Mouse (Mus musculus) lung, adult 2 months (tissue): ENCODE data around the gene Atxn7. TPM values are rescaled to one million over a fixed set of nuclear protein-coding genes. Genes with fewer than 3 reads are reported as not detected.
"Not testable (repeated sequence)": the region's sequence is repeated elsewhere in the genome, so short reads cannot be mapped to it uniquely, and the experiment has no call there.

Source experiments
- DNase-seq: peaks from one replicate; pipeline ENCODE4 v3.0.0; 2022
- H3K4me1 ChIP-seq: fragments of 200-500 bp; 2 replicates; pipeline ENCODE4 v1.6.1; 2011; ENCODE audit warnings: low read length; ENCODE audit not compliant: control insufficient read depth, insufficient read depth
- H3K4me3 ChIP-seq: fragments of 200-500 bp; replicated peaks from 2 replicates; pipeline ENCODE3; 2011; ENCODE audit warnings: low read depth, mild to moderate bottlenecking, control low read depth, low read length; ENCODE audit errors: extremely low read depth
- CTCF ChIP-seq: fragments of 200-500 bp; IDR thresholded peaks from 2 replicates; pipeline ENCODE4 v1.5.1; 2011; ENCODE audit warnings: mild to moderate bottlenecking, low read length, control low read depth; ENCODE audit not compliant: insufficient read depth
- POLR2A ChIP-seq: fragments of 200-500 bp; IDR thresholded peaks from 2 replicates; pipeline ENCODE4 v1.6.1; 2011; ENCODE audit warnings: low read depth, mild to moderate bottlenecking, control low read depth, low read length, borderline replicate concordance; ENCODE audit errors: extremely low read depth
- WGBS: fragments of 180-500 bp; shearing (Covaris S2); methylation state at CpG from one replicate; pipeline ENCODE4 v1.1.7; 2018; 5-methylcytosine and 5-hydroxymethylcytosine counted together
- polyA plus RNA-seq: library from polyadenylated mRNA; depleted of rRNA; stranded (reverse); fragments of >200 nt; gene quantifications from 2 replicates; pipeline ENCODE4 v1.2.3, GENCODE M21; 2012; rRNA removed

Atxn7 gene
- polyA plus RNA-seq = 33.4 and 39.4 TPM in 2 replicates

- peak; percentile 67 for DNase-seq
- WGBS = 2% methylated on average over 56 of the region's 56 CpGs
- H3K4me3 ChIP-seq = peak within 1 kb of the TSS; percentile 75
- peaks cover 3% of the 10 kb centered on the region for H3K4me1 ChIP-seq
- no peak for TF ChIP-seq CTCF
- no peak for TF ChIP-seq POLR2A
Measured at GRCm38 (mm10) chr14:13961401-13962112, at the start of gene Atxn7, which contains the start of gene Thoc7. Gene Atxn7 (plus strand): TSS chr14:13961440. Gene Thoc7 (minus strand): TSS chr14:13961852.

- WGBS = 33% methylated on average over 1 of the region's 1 CpGs
- DNase-seq = no peak
- TF ChIP-seq POLR2A (no peak), CTCF (no peak)
- Histone ChIP-seq H3K4me1 (no peaks in the 10 kb centered on the region), H3K4me3 (no peak within 1 kb of the TSS)
Measured at GRCm38 (mm10) chr14:13914387-13915082, 46.7 kb upstream of the Atxn7 start, which contains the start of gene Gm281. Gene Gm281 (minus strand): TSS chr14:13914478.

- no peak for DNase-seq
- no peaks in the 10 kb centered on the region for H3K4me1 ChIP-seq
- WGBS = 47% methylated on average over 4 of the region's 4 CpGs
- no peak overlapping the region for H3K4me3 ChIP-seq
- no peak for TF ChIP-seq CTCF
- no peak for TF ChIP-seq POLR2A
Measured at GRCm38 (mm10) chr14:13915207-13915606, 46.0 kb upstream of the Atxn7 start.

GRCm38 (mm10) chr14:13917208-13917607 lies 44.0 kb upstream of the Atxn7 start:
- H3K4me1 ChIP-seq = no peaks in the 10 kb centered on the region
- H3K4me3 ChIP-seq = no peak overlapping the region
- 82% methylated on average over 10 of the region's 10 CpGs for WGBS
- DNase-seq = no peak
- TF ChIP-seq CTCF = no peak
- TF ChIP-seq POLR2A = no peak

GRCm38 (mm10) chr14:13917630-13918029 lies 43.6 kb upstream of the Atxn7 start:
- DNase-seq = peak; percentile 9
- TF ChIP-seq POLR2A = no peak
- TF ChIP-seq CTCF = peak; percentile 35; the same call in 1 of the 2 replicates
- WGBS = 33% methylated on average over 3 of the region's 3 CpGs
- Histone ChIP-seq H3K4me3 (no peak overlapping the region), H3K4me1 (no peaks in the 10 kb centered on the region)

GRCm38 (mm10) chr14:13933290-13934051 lies 27.8 kb upstream of the Atxn7 start:
- no peaks in the 10 kb centered on the region for H3K4me1 ChIP-seq
- WGBS = 19% methylated on average over 31 of the region's 31 CpGs
- no peak for DNase-seq
- no peak for TF ChIP-seq CTCF
- TF ChIP-seq POLR2A = no peak
- no peak overlapping the region for H3K4me3 ChIP-seq

GRCm38 (mm10) chr14:13934052-13934371 lies 27.2 kb upstream of the Atxn7 start:
- Histone ChIP-seq H3K4me3 (no peak overlapping the region), H3K4me1 (no peaks in the 10 kb centered on the region)
- DNase-seq = no peak
- TF ChIP-seq POLR2A (no peak), CTCF (no peak)
- 40% methylated on average over 5 of the region's 5 CpGs for WGBS

GRCm38 (mm10) chr14:13944686-13945085 lies 16.6 kb upstream of the Atxn7 start:
- Histone ChIP-seq H3K4me1 (no peaks in the 10 kb centered on the region), H3K4me3 (no peak overlapping the region)
- no peak for DNase-seq
- TF ChIP-seq POLR2A (no peak), CTCF (no peak)
- WGBS = 95% methylated on average over 4 of the region's 4 CpGs

GRCm38 (mm10) chr14:13948345-13948744 lies 12.9 kb upstream of the Atxn7 start:
- TF ChIP-seq CTCF = no peak
- no peak for TF ChIP-seq POLR2A
- H3K4me1 ChIP-seq = no peaks in the 10 kb centered on the region
- no peak overlapping the region for H3K4me3 ChIP-seq
- no peak for DNase-seq
- 93% methylated on average over 7 of the region's 7 CpGs for WGBS

GRCm38 (mm10) chr14:13950401-13950800 lies 10.8 kb upstream of the Atxn7 start:
- TF ChIP-seq POLR2A = no peak
- peak; percentile 64 for TF ChIP-seq CTCF
- H3K4me1 ChIP-seq = no peaks in the 10 kb centered on the region
- no peak for DNase-seq
- H3K4me3 ChIP-seq = no peak overlapping the region

- DNase-seq, H3K4me3 ChIP-seq, H3K4me1 ChIP-seq: not testable (repeated sequence)
- 95% methylated on average over 3 of the region's 3 CpGs for WGBS
Measured at GRCm38 (mm10) chr14:13952151-13952550, 9.1 kb upstream of the Atxn7 start.
